Mouse (Mus musculus): ENCODE data around the gene Pigk. TPM values are rescaled to one million over a fixed set of nuclear protein-coding genes. Genes with fewer than 3 reads are reported as not detected.

Pigk gene
- 42.8 and 44.8 TPM in 2 replicates for polyA plus RNA-seq (2015; fragmentation: Nextera tagmentation; extraction: Ambion mirVana)

DNA sequence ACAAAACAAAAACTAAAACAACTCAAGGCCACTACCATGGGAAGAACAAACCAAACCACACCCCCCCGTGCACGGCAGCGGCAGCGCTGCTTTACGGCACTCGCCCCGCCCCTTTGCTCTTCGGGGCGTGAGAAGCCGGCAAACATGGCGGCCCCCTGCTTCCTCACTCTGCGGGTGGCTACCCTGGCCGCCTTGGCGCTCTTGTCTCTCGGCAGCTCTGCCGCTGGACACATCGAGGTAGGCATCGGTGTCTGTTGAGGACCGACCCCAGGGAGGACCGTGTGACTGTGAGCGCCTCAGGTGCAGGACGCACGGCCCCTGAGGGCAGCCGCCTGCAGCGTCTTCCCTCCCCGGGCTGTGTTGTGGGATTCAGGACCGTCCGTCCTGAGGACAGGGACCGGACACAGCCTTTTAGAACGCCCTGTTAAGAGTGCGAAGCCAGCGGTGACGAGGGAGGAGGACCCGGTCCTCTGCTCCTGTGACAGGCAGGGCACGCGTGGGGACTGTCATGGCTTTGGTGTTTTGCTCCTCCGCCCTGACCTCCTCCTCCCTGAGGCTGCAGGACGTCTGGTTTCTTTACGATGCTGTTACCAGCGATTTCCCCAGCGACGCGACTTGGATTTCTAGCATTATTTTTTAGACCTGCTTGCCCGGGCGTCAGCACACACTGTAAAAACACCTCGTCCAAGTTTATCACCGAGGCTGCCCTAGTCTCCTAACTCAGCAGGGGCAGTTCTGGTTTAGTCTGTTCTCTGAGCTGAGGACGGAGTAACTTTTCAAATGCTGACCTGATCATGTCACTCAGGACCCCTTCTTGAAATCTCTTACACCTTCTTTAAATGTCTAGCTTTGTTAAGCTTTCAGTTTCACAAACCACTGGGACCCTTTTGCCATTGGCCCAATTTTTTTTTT is at the start of gene Pigk:
Gene Pigk, plus strand, starts transcription at position 110 of the 912 bp plus-strand sequence.
- Histone ChIP-seq H3K36me3 (no peaks in the 10 kb centered on the region), H3K9me3 (no peaks in the 10 kb centered on the region), H3K9ac (peak within 1 kb of the TSS; percentile 71), H3K4me3 (peak within 1 kb of the TSS; percentile 93), H3K4me2 (peak within 1 kb of the TSS; percentile 63), H3K27me3 (no peaks in the 10 kb centered on the region), H3K27ac (0 out of 2 replicates have a peak within 1 kb of the TSS, but pooled peaks have one; percentile 24), H3K4me1 (peaks cover 7% of the 10 kb centered on the region)
- under 1% methylated on average over 48 of the region's 48 CpGs for WGBS
- ATAC-seq (ENCODE audit: borderline replicate concordance, extremely low read depth, low FRiP score, low TSS enrichment), result peak; percentile 88

DNA sequence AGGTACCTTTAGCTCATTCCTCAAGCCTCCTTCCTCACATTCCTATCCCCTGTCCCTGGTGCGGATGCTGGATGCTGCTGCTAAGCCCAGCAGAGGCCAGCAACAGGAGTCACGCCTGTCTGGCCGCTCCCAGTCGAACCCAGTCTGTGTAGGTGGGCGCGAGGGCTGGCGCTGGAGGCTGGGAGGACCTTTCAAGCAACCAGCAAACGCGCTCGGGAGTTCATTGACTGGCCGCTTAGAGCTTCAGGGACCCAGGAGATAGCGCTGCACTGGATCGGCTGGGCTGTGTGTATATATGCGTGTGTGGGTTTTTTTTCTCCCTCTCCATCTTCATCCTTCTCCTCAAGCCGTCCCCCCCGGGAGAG is 46.9 kb upstream of the Pigk start:
- Histone ChIP-seq H3K4me3 (peak overlapping the region; percentile 49), H3K27ac (no peak overlapping the region), H3K36me3 (no peaks in the 10 kb centered on the region), H3K9me3 (no peaks in the 10 kb centered on the region), H3K27me3 (peaks cover 20% of the 10 kb centered on the region), H3K4me1 (peaks cover 8% of the 10 kb centered on the region; the same call in 1 of the 2 replicates), H3K9ac (no peak overlapping the region), H3K4me2 (peak overlapping the region; percentile 97)
- under 1% methylated on average over 16 of the region's 16 CpGs for WGBS
- no peak for ATAC-seq (ENCODE audit: borderline replicate concordance, extremely low read depth, low FRiP score, low TSS enrichment)

DNA sequence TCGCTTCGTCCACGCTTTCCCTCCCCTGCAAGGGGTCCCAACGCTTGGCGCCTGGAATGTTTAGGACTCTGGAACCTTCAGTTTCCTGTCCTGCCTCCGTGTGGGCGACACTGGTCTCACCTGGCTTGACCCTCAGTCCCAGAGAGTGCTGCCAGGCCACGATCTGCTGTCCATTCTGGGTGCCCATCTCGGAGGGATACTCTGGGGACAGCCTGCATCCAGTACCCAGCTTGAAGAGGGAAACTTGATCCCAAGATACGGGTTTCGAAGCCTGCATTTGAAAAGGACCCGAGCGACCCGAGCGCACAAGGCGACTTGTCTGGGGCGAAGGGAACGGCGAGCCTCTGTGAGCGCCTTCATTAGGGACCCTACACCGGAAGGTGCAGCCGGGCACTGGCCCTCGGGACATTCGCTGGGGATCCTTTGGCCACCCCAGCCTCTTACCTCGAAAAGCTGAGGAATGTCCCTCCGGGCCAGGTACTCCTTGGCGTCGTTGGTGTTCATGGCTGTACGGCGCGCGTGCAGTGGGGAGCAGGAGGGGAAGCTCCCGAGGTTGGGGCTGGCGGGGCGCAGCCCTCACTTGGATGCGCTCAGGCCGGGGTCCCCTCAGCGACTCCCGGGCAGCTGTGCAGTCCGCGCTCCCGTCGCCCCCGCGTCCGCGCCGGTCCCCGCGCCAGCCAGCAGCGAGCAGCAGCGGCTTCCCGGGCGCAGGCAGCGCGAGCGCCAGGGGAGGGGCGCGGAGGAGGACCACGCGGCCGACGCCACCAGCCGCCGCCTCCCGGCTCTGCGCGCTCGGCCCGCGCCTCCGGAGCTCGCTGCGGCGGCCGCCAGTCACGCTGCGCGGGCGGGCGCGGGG is 46.3 kb upstream of the Pigk start:
- H3K9ac ChIP-seq, result peak overlapping the region; percentile 32
- H3K9me3 ChIP-seq, result no peaks in the 10 kb centered on the region
- H3K4me3 ChIP-seq, result peak overlapping the region; percentile 49
- H3K36me3 ChIP-seq, result no peaks in the 10 kb centered on the region
- H3K4me2 ChIP-seq, result peak overlapping the region; percentile 97
- ATAC-seq (ENCODE audit: borderline replicate concordance, extremely low read depth, low FRiP score, low TSS enrichment), result peak; percentile 85; the same call in 1 of the 2 replicates
- under 1% methylated on average over 78 of the region's 82 CpGs for WGBS
- H3K27ac ChIP-seq, result no peak overlapping the region
- H3K27me3 ChIP-seq, result peaks cover 20% of the 10 kb centered on the region
- H3K4me1 ChIP-seq, result peaks cover 8% of the 10 kb centered on the region; the same call in 1 of the 2 replicates

DNA sequence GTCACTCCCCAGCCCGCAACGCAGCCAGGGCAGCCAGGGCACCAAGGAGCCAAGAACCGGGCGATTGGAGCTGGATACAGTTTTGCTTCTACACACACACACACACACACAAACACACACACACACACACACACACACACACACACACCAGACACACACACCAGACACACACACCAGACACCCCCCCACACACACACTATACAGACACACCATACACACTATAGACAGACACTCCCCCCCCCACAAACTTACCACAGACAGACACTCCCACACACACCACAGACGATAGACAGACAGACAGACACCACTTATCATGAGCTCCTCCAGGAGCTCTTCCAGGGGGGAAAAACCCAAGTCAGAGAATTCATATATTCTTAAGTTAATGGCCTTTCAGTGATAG is 45.7 kb upstream of the Pigk start, which contains the start of gene Ak5:
Gene Ak5, minus strand, starts transcription at position 122 of the 400 bp plus-strand sequence.
- Histone ChIP-seq H3K9me3 (no peaks in the 10 kb centered on the region), H3K4me2 (peak within 1 kb of the TSS; percentile 97), H3K27me3 (peaks cover 20% of the 10 kb centered on the region), H3K9ac (peak within 1 kb of the TSS; percentile 32), H3K36me3 (no peaks in the 10 kb centered on the region), H3K27ac (no peak within 1 kb of the TSS), H3K4me3 (peak within 1 kb of the TSS; percentile 49), H3K4me1 (peaks cover 8% of the 10 kb centered on the region; the same call in 1 of the 2 replicates)
- 5% methylated on average over 1 of the region's 5 CpGs for WGBS
- ATAC-seq (ENCODE audit: borderline replicate concordance, extremely low read depth, low FRiP score, low TSS enrichment), result peak; percentile 43; the same call in 1 of the 2 replicates

DNA sequence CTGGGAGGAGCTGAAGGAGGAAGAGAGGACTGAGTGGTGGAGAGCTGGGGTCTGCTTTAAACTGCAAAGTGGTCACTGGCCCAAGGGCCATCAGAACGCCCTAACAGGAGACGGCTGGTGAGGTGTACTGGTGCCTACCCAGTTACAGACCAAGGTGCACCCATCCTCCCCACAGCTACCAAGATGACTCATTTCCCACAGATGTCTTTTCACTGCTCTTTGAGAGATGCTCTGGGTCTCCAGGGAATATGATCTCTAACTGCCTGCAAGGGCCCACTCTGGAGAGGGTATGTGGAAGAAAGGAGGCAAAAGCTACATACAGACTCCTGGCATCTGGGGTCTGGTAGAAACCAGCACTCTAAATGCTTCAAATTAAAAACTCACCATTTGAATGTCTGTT is 45.1 kb upstream of the Pigk start:
- 77% methylated on average over 2 of the region's 2 CpGs for WGBS
- H3K9ac ChIP-seq, result no peak overlapping the region
- ATAC-seq (ENCODE audit: borderline replicate concordance, extremely low read depth, low FRiP score, low TSS enrichment), result no peak
- no peak overlapping the region for H3K4me2 ChIP-seq
- no peaks in the 10 kb centered on the region for H3K9me3 ChIP-seq
- no peak overlapping the region for H3K4me3 ChIP-seq
- peaks cover 8% of the 10 kb centered on the region; the same call in 1 of the 2 replicates for H3K4me1 ChIP-seq
- H3K27me3 ChIP-seq, result peaks cover 20% of the 10 kb centered on the region
- H3K27ac ChIP-seq, result no peak overlapping the region
- H3K36me3 ChIP-seq, result no peaks in the 10 kb centered on the region

DNA sequence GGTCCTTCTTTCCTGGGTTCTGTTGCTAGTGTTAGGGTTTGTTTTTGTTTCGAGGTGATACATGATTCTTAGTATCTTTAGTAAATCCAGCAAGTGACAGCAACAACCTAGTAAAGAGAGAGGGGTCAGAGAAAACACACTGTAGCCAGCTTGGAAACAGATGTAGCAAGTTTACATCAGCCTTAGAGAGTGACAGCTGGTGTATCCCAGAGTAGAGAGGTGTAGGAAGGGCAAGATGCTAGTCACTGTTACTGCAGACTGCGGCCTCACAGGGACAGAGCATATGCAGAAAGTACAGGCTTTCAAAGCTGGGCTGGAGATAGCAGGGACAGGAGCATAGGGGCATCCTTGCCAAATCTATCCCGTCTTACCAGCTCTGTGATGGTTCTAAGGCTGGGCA is 44.1 kb upstream of the Pigk start:
- Histone ChIP-seq H3K4me1 (peaks cover 8% of the 10 kb centered on the region; the same call in 1 of the 2 replicates), H3K4me3 (no peak overlapping the region), H3K4me2 (no peak overlapping the region), H3K36me3 (no peaks in the 10 kb centered on the region), H3K27me3 (peaks cover 20% of the 10 kb centered on the region), H3K9me3 (no peaks in the 10 kb centered on the region), H3K9ac (no peak overlapping the region), H3K27ac (no peak overlapping the region)
- WGBS, result 41% methylated on average over 3 of the region's 3 CpGs
- ATAC-seq (ENCODE audit: borderline replicate concordance, extremely low read depth, low FRiP score, low TSS enrichment), result no peak

DNA sequence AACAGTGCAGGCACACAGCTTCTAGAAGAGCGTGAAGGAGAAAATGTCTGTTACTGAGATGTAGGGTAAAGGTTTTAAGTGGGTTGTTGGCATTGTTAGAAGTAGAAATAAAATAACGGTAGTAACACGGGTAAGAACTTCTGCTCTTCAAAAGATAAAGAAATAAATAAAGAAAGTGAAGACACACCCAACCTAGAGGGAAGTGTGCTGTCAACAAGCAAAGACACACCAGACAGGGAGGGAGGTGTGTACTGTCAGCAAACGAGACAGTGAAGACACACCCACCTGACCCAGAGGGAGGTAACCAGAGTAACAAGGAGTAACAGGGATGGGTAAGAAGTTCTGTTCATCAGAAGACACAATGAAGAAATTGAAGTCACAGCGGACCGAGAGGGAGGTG is 39.2 kb upstream of the Pigk start:
- no peak overlapping the region for H3K9ac ChIP-seq
- no peaks in the 10 kb centered on the region for H3K27me3 ChIP-seq
- no peaks in the 10 kb centered on the region for H3K9me3 ChIP-seq
- no peak overlapping the region for H3K4me3 ChIP-seq
- no peaks in the 10 kb centered on the region for H3K36me3 ChIP-seq
- 62% methylated on average over 6 of the region's 6 CpGs for WGBS
- H3K27ac ChIP-seq, result no peak overlapping the region
- no peaks in the 10 kb centered on the region for H3K4me1 ChIP-seq
- no peak overlapping the region for H3K4me2 ChIP-seq
- no peak for ATAC-seq (ENCODE audit: borderline replicate concordance, extremely low read depth, low FRiP score, low TSS enrichment)

DNA sequence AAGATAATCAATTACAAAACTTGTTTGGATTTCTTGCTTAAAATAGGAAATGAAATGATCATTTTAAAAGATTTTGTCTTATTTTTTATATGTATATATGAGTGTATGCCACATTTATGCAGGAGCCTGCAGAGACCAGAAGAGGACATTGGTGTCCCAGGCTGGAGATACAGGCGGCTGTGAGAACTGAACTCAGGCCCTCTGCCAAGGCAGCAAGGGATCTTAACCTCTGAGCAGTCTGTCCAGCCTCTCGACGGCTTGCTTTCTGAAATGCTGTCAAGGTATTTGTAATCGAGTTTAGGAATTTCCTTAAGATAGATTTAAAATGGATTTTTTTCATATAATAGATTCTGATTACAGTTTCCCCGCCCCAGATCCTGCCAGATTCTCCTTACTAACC is 25.4 kb upstream of the Pigk start:
- Histone ChIP-seq H3K27me3 (no peaks in the 10 kb centered on the region), H3K9ac (no peak overlapping the region), H3K4me3 (no peak overlapping the region), H3K27ac (no peak overlapping the region), H3K36me3 (no peaks in the 10 kb centered on the region), H3K4me2 (no peak overlapping the region), H3K9me3 (no peaks in the 10 kb centered on the region), H3K4me1 (no peaks in the 10 kb centered on the region)
- ATAC-seq (ENCODE audit: borderline replicate concordance, extremely low read depth, low FRiP score, low TSS enrichment), result no peak
- 47% methylated on average over 5 of the region's 5 CpGs for WGBS

DNA sequence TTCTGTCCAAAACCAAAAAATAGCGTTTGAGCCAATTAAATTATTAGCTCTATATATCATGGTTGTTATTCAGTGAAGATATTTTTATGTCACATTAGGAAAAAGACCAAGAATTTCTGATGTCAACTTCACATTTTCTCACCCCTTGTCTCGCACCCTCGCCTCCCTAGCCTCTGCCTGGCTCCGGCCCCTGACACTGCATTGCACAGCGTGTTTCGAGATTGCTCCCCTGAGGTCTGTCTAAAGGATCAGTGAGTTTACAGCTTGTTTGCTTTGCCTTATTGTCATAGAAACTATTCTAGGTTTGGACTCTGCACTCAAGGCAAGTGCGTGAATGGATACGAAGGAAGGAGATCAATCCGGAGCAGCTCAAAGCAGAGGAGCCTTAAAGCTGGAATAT is 24.8 kb upstream of the Pigk start:
- Histone ChIP-seq H3K4me3 (no peak overlapping the region), H3K27ac (no peak overlapping the region), H3K9me3 (no peaks in the 10 kb centered on the region), H3K4me2 (no peak overlapping the region), H3K9ac (no peak overlapping the region), H3K27me3 (no peaks in the 10 kb centered on the region), H3K36me3 (no peaks in the 10 kb centered on the region), H3K4me1 (no peaks in the 10 kb centered on the region)
- ATAC-seq (ENCODE audit: borderline replicate concordance, extremely low read depth, low FRiP score, low TSS enrichment), result no peak
- 71% methylated on average over 9 of the region's 9 CpGs for WGBS

DNA sequence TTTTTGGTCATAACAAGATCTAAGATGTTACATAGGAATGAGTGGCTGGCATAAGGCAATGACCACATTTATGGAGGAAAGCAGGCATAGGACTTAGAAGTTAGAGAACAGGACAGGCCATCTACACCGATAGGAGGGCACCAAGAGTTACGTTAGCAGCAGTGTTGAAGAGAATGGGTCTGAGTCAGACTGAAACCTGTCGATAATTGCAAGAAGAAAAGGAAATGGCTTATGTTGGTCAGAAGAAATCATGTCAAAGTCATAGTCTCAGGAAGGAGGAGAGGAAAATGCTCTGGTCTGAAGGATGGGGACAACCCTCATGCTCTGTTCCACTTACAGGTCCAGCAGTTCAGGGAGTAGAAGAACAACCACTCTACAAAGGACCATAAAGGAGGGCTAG is 18.9 kb upstream of the Pigk start:
- Histone ChIP-seq H3K27ac (no peak overlapping the region), H3K4me1 (no peaks in the 10 kb centered on the region), H3K4me3 (no peak overlapping the region), H3K9ac (no peak overlapping the region), H3K9me3 (no peaks in the 10 kb centered on the region), H3K36me3 (no peaks in the 10 kb centered on the region), H3K27me3 (no peaks in the 10 kb centered on the region), H3K4me2 (no peak overlapping the region)
- 86% methylated on average over 3 of the region's 3 CpGs for WGBS
- ATAC-seq (ENCODE audit: borderline replicate concordance, extremely low read depth, low FRiP score, low TSS enrichment), result no peak

DNA sequence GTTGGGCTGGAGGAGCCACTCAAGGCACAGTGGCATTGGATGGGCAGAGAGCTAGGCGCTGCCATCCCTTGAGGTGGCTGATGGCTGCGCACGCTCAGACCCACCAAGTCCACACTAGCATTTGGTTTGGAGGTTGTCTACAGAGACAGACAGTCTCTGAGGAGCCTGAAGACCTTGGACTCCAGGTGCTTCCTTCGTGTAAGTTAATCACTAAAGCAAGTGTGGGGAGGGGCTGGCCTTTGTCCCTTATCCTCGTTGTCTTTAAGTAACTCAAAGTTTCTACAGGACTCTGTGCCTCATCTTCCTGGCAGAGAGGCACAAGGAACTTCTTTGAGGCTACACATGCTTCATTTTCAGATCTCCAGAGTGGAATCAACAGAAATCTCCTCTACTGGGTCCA is 15.9 kb upstream of the Pigk start:
- Histone ChIP-seq H3K9me3 (no peaks in the 10 kb centered on the region), H3K36me3 (no peaks in the 10 kb centered on the region), H3K4me3 (no peak overlapping the region), H3K27me3 (no peaks in the 10 kb centered on the region), H3K4me2 (no peak overlapping the region), H3K4me1 (no peaks in the 10 kb centered on the region), H3K27ac (no peak overlapping the region), H3K9ac (no peak overlapping the region)
- no peak for ATAC-seq (ENCODE audit: borderline replicate concordance, extremely low read depth, low FRiP score, low TSS enrichment)
- 78% methylated on average over 5 of the region's 5 CpGs for whole genome bisulfite sequencing

Measured in lung, embryonic 15.5 days (tissue).